Mouse (Mus musculus) heart, embryonic 14.5 days (tissue): ENCODE measurements at regions not wholly inside any gene's neighbourhood (a gene's known extent, or its start where the extent isn't known, plus 50 kb on each side); places are given as distances from the start of the nearest gene placed in this dataset.

ENCODE experiments used
- ATAC-seq: fragments of 200-750 bp; cut with Nextera tagmentation; 2 replicates; pipeline ENCODE4 v1.8.0; 2017; ENCODE audit warnings: low read depth, moderate TSS enrichment; ENCODE audit not compliant: insufficient number of reproducible peaks, insufficient read depth, low FRiP score
- H3K27ac ChIP-seq, 2 experiments: fragments of 200-500 bp in 1 of 2; fragments of 300-500 bp in 1 of 2; sonication (generic) in 1 of 2; replicated peaks in 1 of 2; 2 replicates each; pipeline ENCODE4 v1.5.1; 2012 to 2014; ENCODE audit warnings: low read depth in 2 of 2, low read length in 2 of 2, control low read depth in 1 of 2, mild to moderate bottlenecking in 1 of 2, mixed read lengths in 1 of 2; ENCODE audit not compliant: control insufficient read depth in 1 of 2, insufficient read depth in 1 of 2
- H3K27me3 ChIP-seq: fragments of 300-500 bp; sonication (generic); 2 replicates; pipeline ENCODE4 v1.6.1; 2014; ENCODE audit warnings: mild to moderate bottlenecking, low read length, control low read depth; ENCODE audit not compliant: control insufficient read depth, insufficient read depth
- H3K36me3 ChIP-seq: fragments of 300-500 bp; sonication (generic); 2 replicates; pipeline ENCODE4 v1.6.1; 2014; ENCODE audit warnings: mild to moderate bottlenecking, control low read depth, low read length, mixed read lengths; ENCODE audit not compliant: control insufficient read depth, insufficient read depth
- H3K4me1 ChIP-seq, 2 experiments: fragments of 200-500 bp in 1 of 2; fragments of 300-500 bp in 1 of 2; sonication (generic) in 1 of 2; 2 replicates each; pipeline ENCODE4 v1.6.1; 2012 to 2014; ENCODE audit warnings: low read length in 2 of 2, control low read depth in 1 of 2, mixed read lengths in 1 of 2; ENCODE audit not compliant: control insufficient read depth in 2 of 2, insufficient read depth in 2 of 2
- H3K4me2 ChIP-seq: fragments of 300-500 bp; sonication (generic); 2 replicates; pipeline ENCODE4 v1.6.1; 2014; ENCODE audit warnings: mild to moderate bottlenecking, low read length
- H3K4me3 ChIP-seq, 2 experiments: fragments of 200-500 bp in 1 of 2; fragments of 300-500 bp in 1 of 2; sonication (generic) in 1 of 2; 2 replicates each; pipeline ENCODE4 v1.5.1; 2012 to 2014; ENCODE audit warnings: low read length in 2 of 2, mild to moderate bottlenecking in 2 of 2, control low read depth in 1 of 2, low read depth in 1 of 2, moderate library complexity in 1 of 2; ENCODE audit not compliant: control insufficient read depth in 1 of 2, insufficient read depth in 1 of 2
- H3K9ac ChIP-seq: fragments of 300-500 bp; sonication (generic); 2 replicates; pipeline ENCODE4 v1.6.1; 2014; ENCODE audit warnings: mild to moderate bottlenecking, low read length
- H3K9me3 ChIP-seq: fragments of 300-500 bp; sonication (generic); 2 replicates; pipeline ENCODE4 v1.6.1; 2016; ENCODE audit warnings: low read length, control low read depth; ENCODE audit not compliant: control insufficient read depth
- WGBS: fragments of 180-500 bp; shearing (Covaris S2); extraction: QIAGEN DNeasy Blood & Tissue Kit; methylation state at CpG from one replicate; pipeline ENCODE4 v1.1.7; 2014; 5-methylcytosine and 5-hydroxymethylcytosine counted together

DNA sequence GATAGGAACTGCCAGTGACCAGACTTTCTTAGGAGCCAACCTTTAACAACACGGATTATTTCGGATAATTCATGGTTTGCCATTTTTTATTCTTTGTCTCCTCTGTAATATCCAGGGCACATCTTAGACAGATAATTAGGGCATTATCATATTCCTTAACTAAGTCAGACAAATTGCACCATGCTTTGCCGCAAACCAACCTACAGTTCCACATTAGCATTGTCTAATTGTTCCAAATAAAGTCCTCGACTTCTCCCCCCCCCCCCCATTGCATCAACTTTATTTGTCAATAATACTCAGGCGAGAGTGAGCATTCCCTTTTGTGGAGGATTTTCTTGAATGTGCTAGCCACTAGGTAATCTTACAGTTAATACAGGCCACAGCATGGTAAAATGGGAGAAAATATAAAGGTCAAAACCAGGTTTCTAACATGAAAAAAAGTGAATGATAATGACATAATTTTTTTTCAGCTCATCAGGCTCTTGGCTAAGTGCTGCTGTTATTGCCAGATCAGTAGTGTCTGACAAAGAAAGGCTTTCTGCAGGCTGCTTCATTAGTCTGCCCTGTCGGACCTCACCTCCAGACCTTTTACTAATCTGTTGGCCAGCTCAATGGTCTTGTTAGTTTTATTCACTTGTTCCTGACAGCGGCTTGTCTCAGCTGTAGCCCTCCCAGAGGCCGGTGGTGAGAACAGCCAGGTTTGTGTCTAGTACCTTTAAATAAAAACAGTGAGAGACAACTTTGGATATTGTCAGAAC lies 80.3 kb downstream of the Cdca7 start:
- ATAC-seq, result no peak
- WGBS, result 68% methylated on average over 8 of the region's 8 CpGs
- no peaks in the 10 kb centered on the region for H3K36me3 ChIP-seq
- peaks cover 0 to 10% of the 10 kb centered on the region in 2 experiments; a peak in 1 of 4 replicates for H3K4me1 ChIP-seq
- H3K4me2 ChIP-seq, result no peak overlapping the region
- H3K9ac ChIP-seq, result no peak overlapping the region
- H3K4me3 ChIP-seq, result no peak overlapping the region
- H3K9me3 ChIP-seq, result peaks cover 5% of the 10 kb centered on the region; the same call in 1 of the 2 replicates
- H3K27me3 ChIP-seq, result no peaks in the 10 kb centered on the region
- H3K27ac ChIP-seq, result no peak overlapping the region

DNA sequence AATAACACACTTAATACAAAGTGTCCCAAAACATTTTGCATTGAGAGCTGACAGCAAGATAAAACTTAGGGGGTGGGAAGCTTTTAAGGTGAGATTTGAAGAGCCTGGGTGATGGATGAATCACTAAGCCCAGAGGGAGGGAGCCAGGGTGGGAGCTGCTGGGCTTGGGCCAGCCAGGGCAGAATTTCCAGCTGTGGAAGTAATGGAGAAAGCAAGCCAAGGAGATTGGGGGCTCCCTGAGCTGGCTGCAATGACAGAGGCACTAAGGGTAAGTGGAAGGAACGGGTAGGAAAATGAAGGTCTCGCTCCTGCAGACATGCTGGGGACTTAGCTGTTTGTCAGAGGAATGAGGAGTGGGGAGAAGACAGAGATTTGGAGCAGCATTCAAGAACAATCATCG lies 81.2 kb downstream of the Cdca7 start:
- 50% methylated on average over 3 of the region's 3 CpGs for WGBS
- no peaks in the 10 kb centered on the region for H3K27me3 ChIP-seq
- H3K9ac ChIP-seq, result no peak overlapping the region
- H3K36me3 ChIP-seq, result no peaks in the 10 kb centered on the region
- H3K9me3 ChIP-seq, result peaks cover 5% of the 10 kb centered on the region; the same call in 1 of the 2 replicates
- H3K4me1 ChIP-seq, result peaks cover 0 to 10% of the 10 kb centered on the region in 2 experiments; a peak in 1 of 4 replicates
- no peak for ATAC-seq
- no peak overlapping the region for H3K27ac ChIP-seq
- no peak overlapping the region for H3K4me3 ChIP-seq
- no peak overlapping the region for H3K4me2 ChIP-seq

DNA sequence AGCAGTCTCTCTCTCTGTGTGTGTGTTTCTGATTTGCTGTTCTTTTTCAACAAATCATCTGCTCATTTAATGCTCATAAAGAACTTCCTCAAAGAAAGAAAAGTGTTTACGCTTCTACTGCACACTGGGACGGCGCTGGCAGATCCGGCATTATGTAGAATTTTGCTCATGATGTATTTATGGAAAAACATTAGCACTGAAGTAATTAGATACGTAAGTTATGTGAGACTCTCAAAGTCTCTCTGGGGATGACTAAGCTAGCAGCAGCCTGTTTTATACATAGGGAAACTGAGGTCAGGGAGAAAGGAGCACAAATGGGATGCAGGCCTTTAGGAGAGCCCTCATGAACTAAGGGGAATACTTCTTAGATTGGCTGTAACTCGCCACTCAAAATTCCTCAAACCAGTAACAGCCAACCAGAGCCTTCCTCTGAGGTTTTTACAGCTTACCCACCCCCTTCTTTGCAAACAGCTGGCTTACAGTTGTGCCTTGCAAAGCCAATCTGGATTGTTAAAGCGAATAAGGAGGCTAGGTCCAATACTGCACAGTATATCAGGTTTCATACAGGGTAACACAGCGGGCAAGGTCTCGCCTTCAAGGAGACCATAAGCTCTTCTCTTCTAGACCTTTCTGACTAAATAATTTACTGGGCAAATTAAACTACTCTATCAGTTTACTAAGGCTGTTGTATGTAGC lies 81.8 kb downstream of the Cdca7 start:
- no peaks in the 10 kb centered on the region for H3K27me3 ChIP-seq
- ATAC-seq, result no peak
- no peak overlapping the region for H3K4me2 ChIP-seq
- H3K9me3 ChIP-seq, result no peaks in the 10 kb centered on the region
- 86% methylated on average over 9 of the region's 9 CpGs for WGBS
- H3K4me1 ChIP-seq, result peaks cover 0 to 10% of the 10 kb centered on the region in 2 experiments; a peak in 1 of 4 replicates
- no peak overlapping the region for H3K27ac ChIP-seq
- H3K9ac ChIP-seq, result no peak overlapping the region
- H3K36me3 ChIP-seq, result no peaks in the 10 kb centered on the region
- no peak overlapping the region for H3K4me3 ChIP-seq

DNA sequence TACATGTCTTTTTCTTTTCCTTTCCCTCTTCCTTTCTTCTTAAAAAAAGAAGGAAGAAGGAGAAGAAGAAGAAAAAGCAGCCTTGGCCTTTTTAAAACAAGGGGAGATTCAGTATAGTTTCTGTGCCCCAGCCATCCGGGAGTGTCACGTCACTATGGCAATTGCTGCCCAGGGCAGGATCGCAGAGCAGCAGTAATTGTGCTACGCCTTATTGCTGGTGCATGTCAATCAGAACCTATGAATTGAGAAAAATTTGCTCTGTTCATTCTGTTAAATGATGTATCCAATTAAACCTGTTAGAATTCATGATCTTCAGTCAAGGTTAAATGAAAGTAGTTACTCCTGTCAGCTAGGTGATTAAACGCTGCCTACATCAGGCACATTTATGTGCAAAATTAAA lies 85.4 kb downstream of the Cdca7 start:
- H3K9me3 ChIP-seq, result no peaks in the 10 kb centered on the region
- H3K4me1 ChIP-seq, result peaks cover 2 to 5% of the 10 kb centered on the region in 2 experiments; a peak in 1 of 4 replicates
- H3K4me3 ChIP-seq, result no peak overlapping the region
- no peak overlapping the region for H3K4me2 ChIP-seq
- ATAC-seq, result no peak
- H3K27ac ChIP-seq, result no peak overlapping the region
- H3K9ac ChIP-seq, result no peak overlapping the region
- H3K27me3 ChIP-seq, result no peaks in the 10 kb centered on the region
- WGBS, result 93% methylated on average over 5 of the region's 5 CpGs
- no peaks in the 10 kb centered on the region for H3K36me3 ChIP-seq

DNA sequence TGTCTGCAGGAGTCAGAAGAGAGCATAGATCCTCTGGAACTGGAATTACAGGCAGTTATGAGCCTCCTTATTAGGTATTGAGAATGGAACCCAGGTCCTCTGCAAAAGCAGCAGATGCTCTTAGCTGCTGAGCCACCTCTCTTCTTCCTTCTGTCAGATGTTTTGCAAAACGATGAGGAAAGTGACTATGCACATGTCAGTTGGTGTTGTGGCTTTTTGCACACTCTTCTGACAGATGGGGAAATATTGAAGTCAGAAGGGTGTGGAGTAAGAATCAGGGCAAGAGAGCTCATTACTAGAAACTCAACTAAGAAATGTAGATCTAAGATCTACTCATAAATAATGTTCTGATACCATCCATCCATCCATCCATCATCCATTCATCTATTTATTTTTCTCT lies 102.4 kb downstream of the Cdca7 start:
- Histone ChIP-seq H3K4me2 (no peak overlapping the region), H3K27ac (no peak overlapping the region), H3K9me3 (no peaks in the 10 kb centered on the region), H3K9ac (no peak overlapping the region), H3K27me3 (no peaks in the 10 kb centered on the region), H3K36me3 (no peaks in the 10 kb centered on the region), H3K4me3 (no peak overlapping the region), H3K4me1 (no peaks in the 10 kb centered on the region; a peak in 1 of 4 replicates)
- no peak for ATAC-seq
- WGBS, result 50% methylated on average over 1 of the region's 1 CpGs

- Histone ChIP-seq H3K4me1 (no peaks in the 10 kb centered on the region; a peak in 1 of 4 replicates), H3K9me3 (0 out of 2 replicates have a peak, but pooled peaks cover 3% of the 10 kb centered on the region), H3K4me2 (no peak overlapping the region), H3K27ac (no peak overlapping the region), H3K36me3 (no peaks in the 10 kb centered on the region), H3K27me3 (no peaks in the 10 kb centered on the region), H3K9ac (no peak overlapping the region), H3K4me3 (no peak overlapping the region)
- WGBS, result 35% methylated on average over 6 of the region's 6 CpGs
- ATAC-seq, result no peak
These were observed 105.2 kb downstream of the Cdca7 start for GRCm38 (mm10) chr2:72581136-72581535.

GRCm38 (mm10) chr2:72588814-72589213 lies 112.9 kb downstream of the Cdca7 start:
- Histone ChIP-seq H3K27ac (no peak overlapping the region), H3K9ac (no peak overlapping the region), H3K4me3 (no peak overlapping the region), H3K36me3 (no peaks in the 10 kb centered on the region), H3K4me1 (no peaks in the 10 kb centered on the region), H3K9me3 (0 out of 2 replicates have a peak, but pooled peaks cover 3% of the 10 kb centered on the region), H3K27me3 (no peaks in the 10 kb centered on the region), H3K4me2 (no peak overlapping the region)
- 70% methylated on average over 7 of the region's 7 CpGs for WGBS
- no peak for ATAC-seq
